Mouse (Mus musculus) frontal cortex, postnatal 25 days (tissue): ENCODE results near the gene Calcrl.
"Not testable (repeated sequence)": the region's sequence is repeated elsewhere in the genome, so short reads cannot be mapped to it uniquely, and the experiment has no call there.

Experiments used
- DNase-seq, 2 experiments: peaks; one replicate each; pipeline ENCODE4 v3.0.0; 2022; ENCODE audit warnings: low spot score in 2 of 2

Gene Calcrl

GRCm38 (mm10) chr2:84389075-84389474, 36.1 kb downstream of the Calcrl start:
- no peak for DNase-seq

- DNase-seq: not testable (repeated sequence)
Observed at GRCm38 (mm10) chr2:84388537-84388936, 36.7 kb downstream of the Calcrl start.

DNA sequence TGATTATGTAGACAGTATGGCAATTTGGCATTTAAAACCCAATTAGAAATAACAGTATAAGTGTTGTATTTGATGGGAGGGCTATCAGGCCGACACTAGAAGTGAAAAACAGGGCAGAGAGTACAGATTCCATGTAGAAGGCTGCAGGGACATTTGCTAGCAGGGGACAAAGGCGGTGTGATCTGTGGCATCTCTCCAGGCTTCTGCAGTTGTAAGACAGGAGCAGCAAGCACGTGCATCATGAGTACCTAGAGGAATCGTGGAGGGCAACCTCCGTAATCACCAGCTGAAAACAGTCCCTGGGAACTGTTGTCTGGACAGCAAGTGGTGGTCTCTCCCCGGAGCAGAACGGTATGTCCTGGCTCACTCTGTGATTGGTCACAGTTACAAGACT, 37.2 kb downstream of the Calcrl start:
- no peak for DNase-seq

DNA sequence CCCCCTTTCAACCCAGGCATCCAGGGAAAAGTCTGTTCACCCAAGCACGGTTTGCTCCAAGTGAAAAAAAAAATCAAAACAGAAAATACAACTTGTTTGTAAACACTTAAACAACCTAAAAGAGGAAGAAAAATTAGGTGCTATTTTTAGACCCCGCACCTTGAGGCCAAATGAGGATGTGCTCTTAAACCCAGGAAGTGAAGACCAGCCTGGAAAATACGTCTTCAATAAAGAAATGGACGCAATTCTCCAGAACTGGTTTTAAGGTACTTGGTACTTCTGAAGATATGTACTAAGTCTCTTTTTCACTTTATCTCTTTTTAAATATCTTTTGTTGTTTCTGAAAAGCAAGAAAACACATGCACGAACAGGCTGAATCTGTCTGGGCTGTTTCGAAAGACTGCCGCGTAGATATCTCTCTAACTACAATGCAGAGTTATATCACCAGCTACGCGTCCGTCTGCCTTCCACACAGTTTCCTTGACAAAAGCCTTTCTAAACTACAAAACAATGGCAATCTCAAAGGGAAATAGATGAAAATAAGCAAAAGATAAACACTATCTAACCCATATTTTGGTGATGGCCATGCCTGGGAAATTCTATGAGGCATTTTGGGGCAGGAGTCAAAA, 37.7 kb downstream of the Calcrl start:
- no peak for DNase-seq

DNA sequence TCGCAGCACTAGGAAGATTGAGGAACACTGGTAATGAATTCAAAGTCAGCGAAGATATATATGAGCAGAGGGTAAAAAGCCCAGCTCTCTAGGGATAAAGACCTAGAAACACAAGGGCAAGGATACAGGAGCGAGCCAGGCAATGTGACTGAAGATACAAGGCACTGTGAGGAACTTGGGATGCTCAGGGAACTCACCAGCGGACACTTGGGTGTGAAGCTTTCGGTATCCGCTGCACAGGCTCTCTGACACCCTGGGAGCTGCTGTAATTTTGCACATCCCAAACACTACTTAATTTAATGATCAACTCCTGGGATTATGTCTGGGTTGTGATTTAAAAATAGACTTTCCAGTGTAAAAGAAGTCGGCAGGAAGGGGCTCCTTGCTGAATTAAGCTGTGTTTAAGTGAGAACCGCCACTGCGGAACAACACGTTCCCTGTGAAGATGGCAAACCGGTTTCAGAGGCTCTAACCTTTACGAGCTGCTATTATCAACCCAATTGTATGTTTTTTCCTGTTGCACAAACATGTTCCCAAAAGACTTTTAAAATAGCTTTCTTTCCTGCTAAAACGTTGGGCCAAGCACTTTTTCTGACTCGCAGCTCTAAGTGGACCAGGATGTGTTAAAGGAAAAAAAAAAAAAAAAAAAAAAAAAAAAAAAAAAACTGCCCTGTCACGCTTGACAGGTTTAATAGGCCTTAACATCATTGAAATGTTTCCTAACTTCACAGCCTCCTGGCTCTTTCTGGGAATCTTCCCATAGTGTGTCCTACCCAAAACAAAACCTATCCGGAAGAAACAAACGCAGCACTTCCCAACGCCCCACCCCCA, 38.4 kb downstream of the Calcrl start:
- DNase-seq: no peak

GRCm38 (mm10) chr2:84384911-84385693, 40.1 kb downstream of the Calcrl start:
- DNase-seq: no peak

GRCm38 (mm10) chr2:84383828-84384227, 41.4 kb downstream of the Calcrl start:
- DNase-seq: no peak

DNA sequence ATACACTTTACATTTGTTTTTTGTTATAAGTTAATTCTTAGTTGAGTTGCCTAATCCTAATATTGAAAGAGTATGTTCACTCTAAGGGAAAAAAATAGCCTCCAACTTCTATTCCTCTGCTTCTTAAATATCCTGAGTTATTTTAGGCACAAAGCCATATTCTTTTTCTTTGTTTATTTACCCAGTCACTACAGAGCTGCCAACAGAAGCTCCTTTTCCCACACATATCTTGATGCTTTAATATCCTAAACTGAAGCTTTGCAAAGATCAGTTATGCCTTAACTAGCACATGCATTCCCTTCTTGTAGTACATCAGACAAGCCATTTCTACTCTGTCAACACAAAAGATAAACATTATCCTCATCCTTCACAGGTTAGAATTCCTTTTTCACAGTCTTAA, 42.7 kb downstream of the Calcrl start:
- DNase-seq: no peak

- no peak for DNase-seq
Observed at GRCm38 (mm10) chr2:84381997-84382396, 43.2 kb downstream of the Calcrl start.

DNA sequence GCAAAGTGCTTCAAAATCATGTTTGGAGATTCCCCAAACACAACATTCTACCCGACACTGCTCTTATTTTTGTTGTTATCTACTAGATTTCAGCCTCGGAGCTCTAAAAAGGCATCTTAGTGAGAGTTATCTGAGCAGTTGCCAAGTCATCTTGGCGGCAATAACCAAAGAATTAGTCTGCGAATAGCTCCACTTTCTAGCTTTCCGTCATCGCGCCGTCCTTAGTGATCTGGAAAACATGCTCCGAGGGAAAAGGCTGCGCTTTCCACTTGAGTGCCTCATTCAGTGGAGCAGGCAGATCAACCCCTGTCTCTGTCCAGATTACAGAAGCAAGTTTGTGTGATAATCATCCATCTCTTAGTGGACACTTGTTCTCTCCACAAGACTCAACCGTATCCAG, 44.4 kb downstream of the Calcrl start:
- DNase-seq: no peak

DNA sequence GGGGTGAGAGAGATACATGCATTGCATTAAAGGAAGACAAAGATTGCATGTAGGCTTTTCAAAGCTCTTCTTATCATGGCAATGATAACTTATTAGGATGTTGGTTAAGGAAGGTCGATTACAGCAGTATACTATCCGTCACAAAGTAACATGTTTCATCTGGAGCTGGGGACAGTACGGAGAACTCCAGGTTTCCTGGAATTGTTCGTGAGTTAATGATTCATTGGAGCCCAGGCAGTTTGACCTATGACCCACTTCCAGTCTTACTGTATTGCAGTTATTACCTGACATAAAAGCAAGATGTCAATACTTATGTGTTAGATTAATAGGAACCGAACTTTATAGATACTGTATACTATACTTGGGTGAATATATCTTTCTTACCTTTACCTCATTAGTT, 46.5 kb downstream of the Calcrl start:
- no peak for DNase-seq

DNA sequence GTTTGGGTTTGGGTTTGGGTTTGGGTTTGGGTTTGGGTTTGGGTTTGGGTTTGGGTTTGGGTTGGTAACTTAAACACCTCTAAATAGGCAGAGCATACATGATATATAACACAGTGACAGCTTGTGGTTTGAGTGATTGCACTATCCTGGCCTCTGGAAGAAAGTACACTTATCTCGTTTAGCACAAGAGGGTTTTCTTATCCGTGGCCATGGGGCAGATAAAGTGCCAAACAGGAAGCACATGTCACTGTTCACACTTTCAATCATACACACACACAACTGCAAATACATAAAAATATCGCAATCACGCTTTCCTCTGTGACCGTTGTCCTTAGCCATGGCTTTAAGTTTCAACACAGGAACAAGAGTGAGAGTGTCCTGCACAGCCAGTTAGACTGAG, 56.0 kb downstream of the Calcrl start:
- no peak for DNase-seq

GRCm38 (mm10) chr2:84366742-84367141, 58.5 kb downstream of the Calcrl start:
- DNase-seq: no peak

GRCm38 (mm10) chr2:84365266-84365665, 59.9 kb downstream of the Calcrl start:
- DNase-seq: no peak

DNA sequence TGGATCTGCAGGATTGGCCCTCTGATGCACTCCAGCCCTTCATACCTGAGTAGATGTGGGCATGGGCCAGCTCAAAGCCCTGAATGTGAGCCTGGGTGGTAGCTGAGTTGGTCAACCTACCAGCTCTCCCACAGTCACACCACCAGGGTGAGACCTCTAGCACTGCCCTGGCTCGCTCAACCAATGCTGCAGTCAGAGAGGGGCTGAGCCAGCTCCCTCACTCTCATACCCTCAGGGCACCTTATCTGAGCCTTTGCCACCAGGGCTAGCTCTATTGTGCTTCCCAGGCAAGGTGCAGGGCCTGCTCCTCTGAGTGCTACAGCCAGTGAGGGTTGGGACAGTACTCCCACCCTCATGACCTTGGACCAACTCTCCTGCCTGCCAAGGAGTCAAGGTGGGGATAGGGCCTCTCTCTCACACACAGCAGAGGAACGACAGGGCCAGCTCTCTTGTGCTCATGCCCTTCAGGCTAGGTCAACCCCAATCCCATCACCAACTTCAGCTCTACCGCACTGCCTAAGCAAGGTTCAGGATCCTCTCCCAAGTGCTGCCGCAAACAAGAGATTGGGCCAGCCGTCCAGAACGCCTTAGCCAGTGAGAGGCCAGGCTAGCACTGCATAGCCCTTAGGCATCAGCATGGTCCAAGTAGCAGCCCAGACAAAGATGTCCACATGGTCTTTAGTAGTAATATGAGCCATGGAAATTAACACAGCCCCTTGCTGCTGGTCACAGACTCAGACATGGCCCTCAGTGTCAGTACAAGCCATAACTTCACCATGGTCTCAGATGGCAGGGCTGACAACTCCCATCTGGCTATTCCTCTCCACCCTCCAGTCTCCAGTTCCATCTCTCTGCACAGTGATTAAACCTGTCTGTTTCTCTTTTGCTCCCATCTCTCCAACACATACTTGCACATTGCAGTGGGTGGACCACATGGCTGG, 62.2 kb downstream of the Calcrl start:
- DNase-seq: no peak

DNA sequence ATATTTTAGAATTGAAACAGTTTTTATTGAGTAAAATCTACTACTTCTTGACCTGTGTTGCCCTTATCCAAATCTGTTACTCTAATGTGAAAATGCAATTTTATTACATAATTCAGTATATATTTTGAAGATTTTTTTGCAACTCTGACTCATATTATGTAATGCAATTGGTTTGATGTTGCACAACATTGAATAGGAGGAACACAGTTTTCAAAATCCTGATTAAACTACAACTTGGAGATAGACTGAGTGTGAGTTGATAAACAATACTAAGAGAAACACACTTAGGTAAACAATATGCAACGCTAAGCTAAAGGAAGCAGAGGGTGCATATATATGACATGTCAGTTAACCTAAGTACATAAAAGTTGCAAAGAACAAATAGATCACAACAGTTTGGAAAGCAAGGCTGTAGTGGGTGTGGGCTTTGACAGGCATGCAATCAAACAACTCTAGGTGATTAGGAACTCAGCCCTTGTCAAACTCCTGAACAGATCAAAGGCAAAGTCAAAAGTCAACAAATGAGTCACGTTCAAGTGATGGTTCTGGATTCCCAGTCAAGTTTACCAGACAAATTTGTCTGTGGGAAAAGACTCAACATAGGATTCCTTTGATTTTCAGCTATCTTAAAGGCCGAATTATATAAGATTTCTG, 66.4 kb downstream of the Calcrl start:
- no peak for DNase-seq

DNA sequence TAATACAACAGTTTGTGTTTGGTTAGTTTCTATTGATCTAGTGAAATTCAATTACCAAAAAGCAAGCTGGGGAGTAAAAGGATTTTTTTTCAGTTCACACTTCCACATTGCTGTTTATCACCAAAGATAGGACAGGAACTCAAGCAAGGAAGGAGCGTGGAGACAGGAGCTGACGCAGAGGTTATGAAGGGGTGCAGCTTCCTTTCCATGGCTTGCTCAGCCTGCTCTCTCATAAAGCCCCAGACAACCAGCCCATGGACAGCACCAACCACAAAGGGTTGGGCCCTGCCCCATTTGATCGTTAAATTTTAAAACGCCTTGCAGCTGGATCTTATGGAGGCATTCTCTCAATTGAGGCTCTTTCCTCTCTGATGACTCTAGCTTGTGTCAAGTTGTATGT, 69.9 kb downstream of the Calcrl start:
- DNase-seq: no peak

- no peak for DNase-seq
Observed at GRCm38 (mm10) chr2:84347376-84347775, 77.8 kb downstream of the Calcrl start.

GRCm38 (mm10) chr2:84343756-84344155, 81.5 kb downstream of the Calcrl start:
- DNase-seq: no peak

- no peak for DNase-seq
Observed at GRCm38 (mm10) chr2:84337774-84338450, 87.3 kb downstream of the Calcrl start.
